Mouse (Mus musculus) small intestine, adult 2 months (tissue): ENCODE measurements around the gene Fam214b.

ENCODE experiments used
- CTCF ChIP-seq: fragments of 200-500 bp; IDR thresholded peaks from 2 replicates; pipeline ENCODE4 v1.5.1; 2012; ENCODE audit warnings: low read depth, mild to moderate bottlenecking, control low read depth, inconsistent platforms, low read length, moderate library complexity, mixed read lengths; ENCODE audit not compliant: insufficient replicate concordance, insufficient read length; ENCODE audit errors: extremely low read depth
- POLR2A ChIP-seq: fragments of 200-500 bp; IDR thresholded peaks from 2 replicates; pipeline ENCODE4 v1.6.1; 2012; ENCODE audit warnings: low read depth, mild to moderate bottlenecking, control low read depth, inconsistent platforms, low read length, moderate library complexity

- TF ChIP-seq CTCF (no peak), POLR2A (no peak)
Measured at GRCm38 (mm10) chr4:43091183-43091582, 45.2 kb upstream of the Fam214b start.
